Mouse (Mus musculus): ENCODE results near the gene Ereg. TPM values are rescaled to one million over a fixed set of nuclear protein-coding genes. Genes with fewer than 3 reads are reported as not detected.

The Ereg gene
- total and polyA plus RNA-seq, 3 experiments: not detected

GRCm38 (mm10) chr5:91111019-91111418 is 36.6 kb downstream of the Ereg start:
- no peak for DNase-seq

GRCm38 (mm10) chr5:91113967-91114366 is 39.5 kb downstream of the Ereg start:
- DNase-seq: no peak

GRCm38 (mm10) chr5:91114574-91114973 is 40.2 kb downstream of the Ereg start:
- DNase-seq: no peak

GRCm38 (mm10) chr5:91118618-91119017 is 44.2 kb downstream of the Ereg start:
- DNase-seq: no peak

- DNase-seq: no peak
These were observed 49.0 kb downstream of the Ereg start for GRCm38 (mm10) chr5:91123404-91123803.

- no peak for DNase-seq
These were observed 49.7 kb downstream of the Ereg start for GRCm38 (mm10) chr5:91124140-91124539.

GRCm38 (mm10) chr5:91126623-91127022 is 52.2 kb downstream of the Ereg start:
- DNase-seq: no peak

- DNase-seq: no peak
These were observed 60.5 kb downstream of the Ereg start for GRCm38 (mm10) chr5:91134961-91135360.

- DNase-seq: no peak
These were observed 64.5 kb downstream of the Ereg start for GRCm38 (mm10) chr5:91138970-91139369.

GRCm38 (mm10) chr5:91139446-91139873 is 65.0 kb downstream of the Ereg start, which contains the start of gene Areg:
Gene Areg, plus strand, starts transcription at chr5:91139599.
- peak; percentile 50 for DNase-seq

- DNase-seq: no peak
These were observed 66.5 kb downstream of the Ereg start for GRCm38 (mm10) chr5:91140896-91141448.

Other genes with a start within 250 kb of the Ereg start
- gene Cxcl1, start 183.4 kb upstream of the Ereg start, total RNA-seq (2021): under 1 TPM; 0.40 to 0.73 TPM
- gene Cxcl1, start 183.4 kb upstream of the Ereg start, polyA plus RNA-seq (2012; rRNA removed): 1.8 and 3.8 TPM in 2 replicates
- gene Cxcl2, start 170.8 kb upstream of the Ereg start, total RNA-seq (2021): under 1 TPM in 1 of 2 experiments, not detected in 1; 0.35 TPM
- 1.9 TPM in 2 replicates for gene Cxcl2, start 170.8 kb upstream of the Ereg start, polyA plus RNA-seq (2012; rRNA removed)
- 10 to 100 TPM; 14.2 to 20.4 TPM for gene Mthfd2l, start 143.5 kb upstream of the Ereg start, total RNA-seq (2021)
- gene Mthfd2l, start 143.5 kb upstream of the Ereg start, polyA plus RNA-seq (2012; rRNA removed): 29.0 and 64.4 TPM in 2 replicates
- not detected for gene Epgn, start 47.2 kb upstream of the Ereg start, total RNA-seq (2021)
- gene Epgn, start 47.2 kb upstream of the Ereg start, polyA plus RNA-seq (2012; rRNA removed): not detected in 2 replicates
- not detected for gene Areg, start 65.0 kb downstream of the Ereg start, total RNA-seq (2021)
- gene Areg, start 65.0 kb downstream of the Ereg start, polyA plus RNA-seq (2012; rRNA removed): not detected in 2 replicates

All from adrenal gland, adult 2 months (tissue).